Mouse (Mus musculus) neutrophil, adult 59 days (primary cell): ENCODE data around the gene Aldh16a1. TPM values are rescaled to one million over a fixed set of nuclear protein-coding genes. Genes with fewer than 3 reads are reported as not detected.

Source experiments
- total RNA-seq, 2 experiments: library from RNA; stranded (reverse); gene quantifications; 1 replicate in 1 of 2; 2 replicates in 1 of 2; pipeline ENCODE4 v1.2.4; 2023

Gene Aldh16a1
- 100 to 1,000 TPM in 1 of 2 experiments, 10 to 100 TPM in 1; 79.9 to 118 TPM for total RNA-seq

DNA sequence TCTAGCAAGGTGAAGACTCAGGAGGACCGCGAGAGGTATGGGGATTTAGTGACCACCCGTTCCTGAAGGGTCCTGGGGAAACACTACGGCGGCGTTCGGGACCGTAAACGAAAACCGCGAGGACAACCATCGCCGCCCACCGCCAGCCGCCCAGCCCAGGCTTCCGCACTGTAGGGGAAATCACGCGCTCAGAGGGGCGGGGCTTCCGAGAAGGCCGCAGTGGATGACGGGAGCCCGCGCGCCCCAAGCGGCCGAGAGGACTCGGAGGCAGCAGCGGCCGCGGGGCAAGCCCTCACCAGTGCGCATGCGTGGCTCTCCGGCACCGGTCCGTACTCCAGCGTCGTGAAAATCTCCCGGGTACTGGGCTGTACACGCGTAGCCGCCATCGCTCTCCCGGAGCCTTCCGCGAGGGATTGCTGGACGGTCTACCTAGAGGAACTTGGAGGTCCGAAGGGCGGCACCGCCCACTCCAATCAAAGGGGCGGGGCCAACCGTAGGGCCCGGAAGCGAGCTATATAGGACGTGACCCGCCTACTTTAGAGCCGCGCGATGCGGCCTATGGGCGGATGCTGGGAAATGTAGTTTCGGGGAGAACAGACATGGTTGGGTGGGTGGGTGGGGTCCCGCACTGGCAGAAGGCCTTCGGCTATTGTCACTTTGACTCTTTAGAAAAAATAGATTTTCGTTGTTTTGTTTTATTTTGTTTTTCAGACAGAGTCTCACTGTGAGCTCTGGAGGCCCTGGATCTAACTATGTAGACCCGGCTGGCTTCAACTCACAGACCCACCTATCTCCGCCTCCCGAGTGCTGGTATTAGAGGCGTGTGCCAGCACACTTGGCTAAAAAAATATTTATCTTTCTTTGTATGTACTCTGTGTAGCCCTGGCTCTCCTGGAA, at the start of gene Aldh16a1, which contains the start of gene Pih1d1:
Gene Aldh16a1 (minus strand): TSS at position 489 of the 897 bp plus-strand sequence.
Gene Pih1d1 (plus strand): TSS at position 208 of the 897 bp plus-strand sequence.

DNA sequence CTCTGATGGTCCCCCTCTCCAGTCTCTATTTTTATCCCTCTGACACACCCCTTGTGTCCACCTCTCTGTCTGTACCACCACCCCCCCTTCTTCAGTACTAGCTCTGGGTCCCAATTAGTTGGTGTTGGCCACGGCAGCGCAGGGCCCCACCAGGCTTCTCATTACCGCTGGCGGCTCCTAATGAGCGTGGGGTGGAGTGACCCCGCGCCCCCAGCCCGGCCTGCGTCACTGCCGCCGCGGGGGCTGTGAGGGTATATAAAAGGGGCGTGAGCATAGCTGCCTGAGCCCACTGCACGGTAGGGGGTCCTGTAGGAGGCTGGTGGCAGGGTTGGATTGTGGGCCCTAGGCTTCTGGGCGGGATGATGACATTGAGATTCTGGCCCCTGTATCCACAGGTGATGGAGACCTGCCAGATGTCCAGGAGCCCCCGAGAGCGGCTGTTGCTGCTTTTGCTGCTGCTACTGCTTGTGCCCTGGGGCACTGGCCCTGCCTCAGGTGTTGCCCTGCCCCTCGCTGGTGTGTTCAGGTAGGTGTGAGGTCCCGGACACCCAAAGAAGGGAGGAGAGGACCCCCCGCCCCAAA, 26.6 kb upstream of the Aldh16a1 start, which contains the start of gene Pth2:
Gene Pth2 (plus strand): TSS at position 100 of the 582 bp plus-strand sequence.

DNA sequence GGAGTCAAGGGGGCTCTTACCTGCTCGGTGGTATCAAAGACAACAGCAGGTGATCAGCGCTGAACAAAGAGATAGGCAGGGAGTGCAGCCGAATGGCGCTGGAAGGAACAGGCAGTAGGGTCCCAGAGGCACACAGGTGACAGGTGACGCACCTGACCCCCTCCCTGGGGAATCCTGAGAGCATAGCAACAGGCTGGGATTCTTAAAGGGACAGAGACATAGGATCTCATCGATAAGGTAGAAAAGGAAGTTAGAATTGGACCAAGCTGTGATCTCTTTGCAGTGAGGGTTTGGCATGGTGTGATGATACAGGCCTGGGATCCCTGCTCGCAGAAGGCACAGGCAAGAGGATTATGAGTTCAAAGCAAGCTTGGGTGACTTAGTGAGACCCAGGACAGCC, 25.1 kb upstream of the Aldh16a1 start, which contains the start of gene Gfy:
Gene Gfy (minus strand): TSS at position 101 of the 400 bp plus-strand sequence.

DNA sequence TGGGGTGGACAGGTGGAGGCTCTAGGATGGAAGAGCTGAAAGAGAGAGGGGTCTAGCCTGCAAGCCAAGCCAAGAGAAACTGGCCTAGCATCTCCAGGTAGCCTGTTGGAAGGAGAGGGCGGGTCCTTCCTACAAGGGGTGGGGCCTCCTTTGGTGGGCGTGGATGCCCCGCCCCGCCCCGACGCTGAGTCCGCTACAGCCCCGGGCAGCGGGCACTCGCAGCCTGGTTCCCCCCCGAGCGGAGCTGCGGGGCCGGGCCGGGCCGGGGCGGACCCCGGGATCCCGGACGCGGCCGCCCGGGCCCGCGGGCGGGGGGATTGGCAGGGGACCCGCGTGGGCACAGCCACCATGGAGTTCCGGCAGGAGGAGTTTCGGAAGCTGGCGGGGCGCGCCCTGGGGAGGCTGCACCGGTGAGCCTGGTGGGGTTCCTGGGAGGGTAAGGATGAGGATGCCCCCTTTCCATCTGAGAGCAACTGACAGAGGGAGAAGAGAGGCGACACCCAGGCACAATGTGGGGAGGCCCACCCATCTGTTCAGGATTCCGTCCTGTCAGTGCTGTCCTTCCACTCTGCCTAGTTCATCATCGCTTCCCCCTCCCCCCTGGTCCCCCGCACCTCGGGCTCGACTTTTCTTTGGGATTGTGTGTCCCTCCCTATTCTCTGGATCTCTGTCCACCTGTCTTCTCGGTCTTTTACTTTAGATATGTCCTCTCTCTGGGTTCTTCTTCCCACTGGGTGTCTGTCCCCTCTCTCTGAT, 9.5 kb upstream of the Aldh16a1 start, which contains the start of gene Slc17a7:
Gene Slc17a7 (plus strand): TSS at position 215 of the 756 bp plus-strand sequence.

DNA sequence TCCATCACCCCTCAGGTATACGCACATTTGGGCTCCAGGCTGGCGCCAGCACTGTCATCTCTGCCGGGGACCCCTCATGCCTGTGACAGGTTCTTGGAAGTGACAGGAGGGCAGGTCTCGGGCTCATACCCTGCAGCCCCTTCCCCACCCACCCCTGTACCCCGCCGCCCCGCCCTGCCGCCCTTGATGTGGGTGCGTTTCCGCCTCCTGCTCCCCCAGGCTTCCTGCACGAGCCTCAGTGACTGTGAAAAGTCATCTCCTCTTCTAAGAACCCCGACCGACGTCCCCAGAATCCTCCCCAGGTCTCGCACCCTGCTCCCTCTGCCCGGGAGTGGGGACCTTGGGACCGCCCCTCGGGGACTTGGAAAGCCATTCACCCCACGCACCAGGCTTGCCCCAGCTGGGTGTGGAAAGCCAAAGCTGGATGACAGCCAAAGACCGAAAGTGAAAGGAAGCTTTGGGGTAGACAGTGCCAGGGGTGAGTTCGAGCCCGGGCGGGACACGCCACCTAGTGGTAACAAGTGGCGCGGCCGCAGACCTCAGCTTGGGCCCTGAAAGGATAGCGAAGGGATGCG, 18.3 kb downstream of the Aldh16a1 start, which contains the start of the genes Gm45713 and Flt3l:
Gene Gm45713 (minus strand): TSS at position 239 of the 575 bp plus-strand sequence.
Gene Flt3l (minus strand): TSS at position 440 of the 575 bp plus-strand sequence.

DNA sequence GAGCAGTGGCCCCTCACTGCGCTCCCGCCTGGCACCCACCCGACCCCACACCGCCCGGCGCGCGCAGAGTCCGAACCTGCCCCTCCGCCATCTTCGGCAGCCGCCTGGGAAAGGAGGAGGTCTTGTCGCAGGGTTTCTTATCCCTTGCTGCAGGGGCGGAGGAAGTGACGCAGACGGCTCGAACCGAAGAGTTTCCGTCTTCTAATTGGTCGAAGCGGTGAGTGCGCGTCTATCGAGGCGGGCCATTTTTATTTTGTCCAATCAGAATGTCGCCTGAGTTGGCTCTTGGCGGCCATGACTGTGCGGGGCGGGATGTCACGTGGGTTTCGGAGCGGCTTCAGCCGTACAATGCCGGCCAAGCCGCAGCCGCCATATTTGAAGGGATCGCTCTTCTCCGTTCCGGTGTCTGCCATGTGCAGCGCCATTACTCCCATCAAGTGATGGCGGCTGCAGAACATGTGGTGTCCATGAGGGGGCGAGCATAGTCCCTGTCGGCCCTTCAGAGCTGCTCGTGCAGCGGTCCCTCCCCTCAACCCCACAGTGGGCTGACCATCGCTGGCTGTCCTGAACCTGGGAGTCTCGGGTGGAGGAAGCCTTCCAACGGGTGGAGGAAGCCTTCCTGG, 25.6 kb downstream of the Aldh16a1 start, which contains the start of gene Rpl13a:
Gene Rpl13a (minus strand): TSS at position 138 of the 623 bp plus-strand sequence.

DNA sequence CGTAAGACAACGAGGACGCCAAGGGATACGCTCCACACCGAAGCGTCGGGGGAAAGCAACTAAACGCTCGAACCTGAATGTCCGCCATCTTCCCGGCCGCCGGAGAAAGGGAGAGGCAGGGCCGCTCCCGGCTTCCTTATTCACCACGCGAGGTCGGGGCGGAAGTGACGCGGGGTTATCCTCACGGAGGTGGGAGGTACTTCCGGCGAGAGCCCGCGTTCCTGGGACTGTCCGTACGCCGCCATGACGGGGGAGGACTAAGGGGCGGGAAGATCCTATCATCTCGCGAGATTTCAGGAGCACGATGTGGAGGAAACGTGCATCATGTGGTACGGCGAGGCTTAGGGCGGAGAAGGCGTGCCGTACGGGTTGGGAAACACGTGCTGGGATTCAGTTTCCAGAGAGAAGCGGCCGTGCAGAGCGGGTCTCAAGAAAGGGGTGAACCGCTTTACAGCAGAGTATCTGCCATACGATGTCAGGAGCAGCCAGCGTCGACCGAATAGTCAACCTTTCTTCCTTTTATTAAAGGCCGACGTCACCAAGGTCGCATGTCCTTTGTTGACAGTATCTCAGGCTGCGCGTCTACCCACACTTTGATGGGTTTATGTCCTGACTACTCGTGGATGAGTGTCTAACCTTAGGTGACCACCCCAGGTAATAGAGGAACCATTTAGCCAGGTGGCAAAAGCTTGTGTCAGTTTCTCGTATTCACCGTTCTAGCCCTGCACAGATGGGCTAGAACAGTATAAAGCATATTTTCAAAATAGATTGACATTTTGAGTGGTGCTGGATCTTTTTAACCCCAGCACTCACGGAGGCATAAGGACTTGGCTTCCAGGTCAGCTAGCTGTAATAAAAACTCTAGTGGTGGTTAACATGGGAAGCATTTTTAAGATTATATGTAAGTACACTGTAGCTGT, 29.9 kb downstream of the Aldh16a1 start, which contains the start of gene Rps11:
Gene Rps11 (minus strand): TSS at position 216 of the 920 bp plus-strand sequence.

DNA sequence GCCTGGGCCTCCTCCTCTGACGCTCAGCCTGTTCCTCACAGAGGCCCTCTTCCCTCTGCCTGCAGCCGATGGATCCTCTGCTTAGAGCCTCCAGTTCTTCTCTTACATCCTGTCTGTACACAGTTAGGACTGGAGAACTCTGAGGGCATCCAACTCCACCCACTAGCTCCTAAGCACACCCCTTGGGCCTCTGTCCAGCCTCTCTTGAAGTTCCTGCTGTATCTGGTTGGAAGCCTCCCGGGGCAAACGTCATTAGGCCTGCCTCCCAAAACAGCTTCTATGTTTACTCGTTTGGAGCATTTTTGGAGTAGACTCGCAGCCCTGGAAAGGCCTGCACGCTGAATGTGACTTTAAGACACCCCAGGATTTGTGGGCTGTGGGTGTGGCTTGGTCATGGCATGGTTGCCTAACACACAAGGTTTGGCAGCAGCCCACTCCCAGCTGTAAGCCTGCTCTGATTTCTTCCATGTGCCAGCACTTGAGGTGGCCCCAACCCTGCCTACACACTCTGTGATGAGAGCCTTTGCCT, 50.7 kb downstream of the Aldh16a1 start, which contains the start of gene Fcgrt:
Gene Fcgrt (minus strand): TSS at position 200 of the 529 bp plus-strand sequence.

DNA sequence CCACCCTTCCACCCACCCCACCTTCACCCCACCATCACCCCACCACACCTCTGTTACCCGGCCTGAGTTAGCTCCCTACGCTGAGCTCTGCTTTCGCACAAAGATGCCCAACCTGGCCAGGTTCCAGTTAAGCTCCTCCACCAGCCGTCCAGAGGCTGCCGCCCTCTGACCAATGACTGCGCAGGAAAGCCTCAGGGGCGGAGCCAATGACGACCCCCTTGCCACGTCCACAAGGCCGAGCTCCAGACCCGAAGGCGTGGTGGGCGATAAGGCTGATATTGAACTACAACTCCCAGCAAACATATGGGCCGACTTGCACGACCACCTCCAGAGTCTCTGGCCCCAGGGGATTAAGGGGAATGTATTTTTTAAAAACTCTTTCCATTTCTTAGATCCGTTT, 62.3 kb downstream of the Aldh16a1 start, which contains the start of gene Rcn3:
Gene Rcn3 (minus strand): TSS at position 174 of the 400 bp plus-strand sequence.

Other genes starting within 250 kb of the Aldh16a1 start
- gene Ap2a1, start 225.1 kb downstream of the Aldh16a1 start, total RNA-seq: 10 to 100 TPM; 61.7 to 69.2 TPM
- not detected for gene Tsks, start 211.4 kb downstream of the Aldh16a1 start, total RNA-seq
- under 1 TPM; 0.33 to 0.53 TPM for gene Cpt1c, start 179.7 kb downstream of the Aldh16a1 start, total RNA-seq
- 10 to 100 TPM; 79.2 to 80.4 TPM for gene Prmt1, start 168.0 kb downstream of the Aldh16a1 start, total RNA-seq
- 10 to 100 TPM; 55.8 to 60.1 TPM for gene Irf3, start 156.9 kb downstream of the Aldh16a1 start, total RNA-seq
- 10 to 100 TPM in 1 of 2 experiments, 1 to 10 TPM in 1; 9.3 to 14.3 TPM for gene Bcl2l12, start 155.9 kb downstream of the Aldh16a1 start, total RNA-seq
- 10 to 100 TPM; 57.7 to 58.5 TPM for gene Scaf1, start 138.2 kb downstream of the Aldh16a1 start, total RNA-seq
- 10 to 100 TPM; 13.6 to 16.8 TPM for gene Rras, start 136.6 kb downstream of the Aldh16a1 start, total RNA-seq
- 10 to 100 TPM; 22.7 to 23.8 TPM for gene Prr12, start 101.7 kb downstream of the Aldh16a1 start, total RNA-seq
- 10 to 100 TPM; 31.4 to 34.3 TPM for gene Nosip, start 92.2 kb downstream of the Aldh16a1 start, total RNA-seq
- gene Prrg2, start 91.9 kb downstream of the Aldh16a1 start, total RNA-seq: 10 to 100 TPM; 14.5 to 15.6 TPM
- 1 to 10 TPM in 1 of 2 experiments, under 1 TPM in 1; 0.79 to 2.8 TPM for gene Rcn3, start 62.4 kb downstream of the Aldh16a1 start, total RNA-seq
- 10 to 100 TPM; 15.6 to 23.0 TPM for gene Fcgrt, start 50.7 kb downstream of the Aldh16a1 start, total RNA-seq
- gene Rps11, start 30.1 kb downstream of the Aldh16a1 start, total RNA-seq: 1,000 to 10,000 TPM in 1 of 2 experiments, 100 to 1,000 TPM in 1; 885 to 1,040 TPM
- 1,000 to 10,000 TPM; 1,010 to 1,095 TPM for gene Rpl13a, start 25.8 kb downstream of the Aldh16a1 start, total RNA-seq
- gene Gm45713, start 18.4 kb downstream of the Aldh16a1 start, total RNA-seq: not detected
- 10 to 100 TPM; 23.6 to 24.1 TPM for gene Flt3l, start 18.2 kb downstream of the Aldh16a1 start, total RNA-seq
- gene Pih1d1, start 281 bp downstream of the Aldh16a1 start, total RNA-seq: 10 to 100 TPM; 40.2 to 48.4 TPM
- gene Slc17a7, start 9.4 kb upstream of the Aldh16a1 start, total RNA-seq: not detected
- gene Gfy, start 25.0 kb upstream of the Aldh16a1 start, total RNA-seq: not detected
- not detected for gene Pth2, start 26.4 kb upstream of the Aldh16a1 start, total RNA-seq
- under 1 TPM in 1 of 2 experiments, not detected in 1; 0.20 TPM for gene Ccdc155, start 50.3 kb upstream of the Aldh16a1 start, total RNA-seq
- gene Dkkl1, start 57.6 kb upstream of the Aldh16a1 start, total RNA-seq: under 1 TPM; 0.58 to 0.95 TPM
- not detected for gene Tead2, start 61.2 kb upstream of the Aldh16a1 start, total RNA-seq
- 100 to 1,000 TPM; 351 to 377 TPM for gene Cd37, start 84.5 kb upstream of the Aldh16a1 start, total RNA-seq
- gene Slc6a16, start 86.5 kb upstream of the Aldh16a1 start, total RNA-seq: under 1 TPM; 0.31 to 0.78 TPM
- gene Slc6a21, start 122.9 kb upstream of the Aldh16a1 start, total RNA-seq: under 1 TPM in 1 of 2 experiments, not detected in 1; 0.33 TPM
- gene Trpm4, start 179.2 kb upstream of the Aldh16a1 start, total RNA-seq: 1 to 10 TPM; 3.5 to 4.6 TPM
- gene Hrc, start 180.7 kb upstream of the Aldh16a1 start, total RNA-seq: not detected
- gene Ppfia3, start 212.4 kb upstream of the Aldh16a1 start, total RNA-seq: not detected
- not detected for gene Lin7b, start 216.0 kb upstream of the Aldh16a1 start, total RNA-seq
- 100 to 1,000 TPM; 286 to 302 TPM for gene Snrnp70, start 241.2 kb upstream of the Aldh16a1 start, total RNA-seq